Mouse (Mus musculus) embryonic fibroblast, embryonic 13.5 days (primary cell): Measurements from ENCODE around the gene Slc22a23.

ENCODE experiments used
- CTCF ChIP-seq: IDR thresholded peaks from 2 replicates; pipeline ENCODE4 v1.5.1; 2011; ENCODE audit warnings: mild to moderate bottlenecking, control low read depth, low read length, moderate library complexity, borderline replicate concordance; ENCODE audit not compliant: insufficient read depth
- POLR2A ChIP-seq: IDR thresholded peaks from 2 replicates; pipeline ENCODE4 v1.6.1; 2011; ENCODE audit warnings: low read depth, mild to moderate bottlenecking, control low read depth, low read length, moderate library complexity

DNA sequence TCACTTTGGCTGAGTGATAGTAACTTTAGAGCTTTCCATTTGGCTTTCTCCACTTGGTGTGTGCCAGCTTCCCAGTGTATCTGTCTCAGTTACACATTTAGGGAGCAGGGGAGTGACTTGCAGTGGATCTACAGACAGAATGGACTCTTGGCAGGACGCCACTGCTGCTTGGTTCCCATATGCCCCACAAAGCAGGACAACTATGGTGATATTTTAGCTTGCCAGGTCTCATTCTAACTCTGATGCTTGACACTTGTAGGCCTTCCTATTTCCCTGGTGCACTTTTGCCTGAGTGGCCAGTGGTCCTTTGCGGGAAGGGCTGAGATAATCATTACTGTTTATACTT lies 188.2 kb downstream of the Slc22a23 start:
- TF ChIP-seq POLR2A (no peak), CTCF (no peak)
